Mouse (Mus musculus) CH12.LX (cell line): ENCODE data around the gene Gm1673.

Experiments
- CHD2 ChIP-seq: IDR thresholded peaks from 2 replicates; pipeline ENCODE4 v1.6.1; 2011; ENCODE audit warnings: low read length, improper control_type of control experiment
- CTCF ChIP-seq, 2 experiments: IDR thresholded peaks in 1 of 2; conservative IDR thresholded peaks in 1 of 2; 2 replicates each; pipeline ENCODE4 v1.5.1; 2011 to 2012; ENCODE audit warnings: low read depth in 2 of 2, low read length in 2 of 2, improper control_type of control experiment in 1 of 2, inconsistent platforms in 1 of 2, mild to moderate bottlenecking in 1 of 2, moderate library complexity in 1 of 2
- MAFK ChIP-seq: IDR thresholded peaks from 2 replicates; pipeline ENCODE4 v1.6.1; 2011; ENCODE audit warnings: low read length, improper control_type of control experiment; ENCODE audit not compliant: insufficient replicate concordance
- MXI1 ChIP-seq: IDR thresholded peaks from 2 replicates; pipeline ENCODE4 v1.6.1; 2011; ENCODE audit warnings: mild to moderate bottlenecking, low read depth, low read length, improper control_type of control experiment
- NRF1 ChIP-seq: IDR thresholded peaks from 2 replicates; pipeline ENCODE4 v1.6.1; 2014; ENCODE audit warnings: low read depth, mild to moderate bottlenecking, inconsistent platforms, low read length, improper control_type of control experiment, moderate library complexity
- POLR2A ChIP-seq: IDR thresholded peaks from 2 replicates; pipeline ENCODE4 v1.6.1; 2011; ENCODE audit warnings: low read depth, mild to moderate bottlenecking, improper control_type of control experiment, low read length
- RCOR1 ChIP-seq: conservative IDR thresholded peaks from 2 replicates; pipeline ENCODE4 v1.6.1; 2012; ENCODE audit warnings: low read depth, mild to moderate bottlenecking, inconsistent platforms, low read length, improper control_type of control experiment
- SMC3 ChIP-seq: IDR thresholded peaks from 2 replicates; pipeline ENCODE4 v1.6.1; 2011; ENCODE audit warnings: low read depth, low read length, improper control_type of control experiment
- USF2 ChIP-seq: conservative IDR thresholded peaks from 2 replicates; pipeline ENCODE4 v1.6.1; 2011; ENCODE audit warnings: low read depth, low read length, improper control_type of control experiment

DNA sequence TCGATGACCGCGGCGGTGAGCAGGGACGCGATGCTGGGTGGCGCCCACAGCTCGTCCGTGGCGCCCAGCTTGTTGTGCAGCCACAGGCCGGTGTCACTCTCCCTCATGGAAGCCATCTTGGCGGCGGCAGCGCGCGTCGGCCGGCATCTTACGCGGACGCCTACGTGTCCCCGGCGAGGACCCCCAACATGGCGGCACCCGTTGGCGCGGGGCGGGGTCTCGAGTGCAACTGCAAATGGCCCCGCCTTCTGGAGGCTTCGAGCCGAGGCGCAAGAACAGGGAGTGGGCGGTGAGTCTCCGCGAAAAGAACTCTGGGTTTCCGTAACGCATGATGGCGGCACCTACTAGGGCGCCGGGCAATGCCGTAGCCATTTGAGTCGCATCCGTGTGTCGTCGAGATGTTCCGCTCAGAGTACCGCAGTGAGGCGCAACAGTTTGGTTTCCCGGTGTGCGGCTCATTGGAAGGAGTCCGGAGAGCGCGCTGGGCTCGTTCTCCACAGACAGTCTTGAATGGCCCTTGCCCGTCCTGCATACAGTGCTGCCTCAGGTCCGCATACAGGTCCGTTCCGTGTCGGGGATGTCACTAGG is 47.0 kb upstream of the Gm1673 start, which contains the start of gene Nelfa:
- TF ChIP-seq CHD2: peak; percentile 1; the same call in 1 of the 2 replicates
- no peak for TF ChIP-seq MAFK
- peak; percentile 77 for TF ChIP-seq NRF1
- TF ChIP-seq POLR2A: peak; percentile 82
- TF ChIP-seq USF2: no peak
- no peak for TF ChIP-seq SMC3
- no peak for TF ChIP-seq CTCF (conservative IDR thresholded peaks at IDR 0.05 in 1 of 2, IDR thresholded peaks at IDR 0.05 in 1 of 2; ENCODE audit: low read depth in 2 of 2, low read length in 2 of 2)
- peak; percentile 56; the same call in 1 of the 2 replicates for TF ChIP-seq MXI1
- 0 out of 2 replicates have a peak, but pooled peaks have one; percentile 59 for TF ChIP-seq RCOR1
